Mouse (Mus musculus) megakaryocyte, adult 5-6 weeks (primary cell): Measurements from ENCODE around the gene Cbfa2t3. TPM values are rescaled to one million over a fixed set of nuclear protein-coding genes. Genes with fewer than 3 reads are reported as not detected.
A peak's percentile ranks its signal among the peaks of the same experiment; 100 is the strongest.

Experiments
- ATAC-seq: 2 replicates; pipeline ENCODE4 v1.8.0; 2016; ENCODE audit warnings: mild to moderate bottlenecking, inconsistent platforms; ENCODE audit not compliant: poor library complexity, severe bottlenecking
- total RNA-seq, 2 experiments: library from RNA; stranded (forward) in 1 of 2; stranded (reverse) in 1 of 2; fragments of 153-499, 151-499 nt in 1 of 2; fragments of 221-1000, 200-1000 nt in 1 of 2; gene quantifications; 2 replicates each; pipeline versions ENCODE4 v1.2.3 to v1.2.4; 2015 to 2017

Cbfa2t3 gene
- total RNA-seq, 2 experiments from 2014 or later: 25.1 to 29.5 TPM

GRCm38 (mm10) chr8:122617947-122618546 lies 80.9 kb downstream of the Cbfa2t3 start:
- peak; percentile 90 for ATAC-seq

DNA sequence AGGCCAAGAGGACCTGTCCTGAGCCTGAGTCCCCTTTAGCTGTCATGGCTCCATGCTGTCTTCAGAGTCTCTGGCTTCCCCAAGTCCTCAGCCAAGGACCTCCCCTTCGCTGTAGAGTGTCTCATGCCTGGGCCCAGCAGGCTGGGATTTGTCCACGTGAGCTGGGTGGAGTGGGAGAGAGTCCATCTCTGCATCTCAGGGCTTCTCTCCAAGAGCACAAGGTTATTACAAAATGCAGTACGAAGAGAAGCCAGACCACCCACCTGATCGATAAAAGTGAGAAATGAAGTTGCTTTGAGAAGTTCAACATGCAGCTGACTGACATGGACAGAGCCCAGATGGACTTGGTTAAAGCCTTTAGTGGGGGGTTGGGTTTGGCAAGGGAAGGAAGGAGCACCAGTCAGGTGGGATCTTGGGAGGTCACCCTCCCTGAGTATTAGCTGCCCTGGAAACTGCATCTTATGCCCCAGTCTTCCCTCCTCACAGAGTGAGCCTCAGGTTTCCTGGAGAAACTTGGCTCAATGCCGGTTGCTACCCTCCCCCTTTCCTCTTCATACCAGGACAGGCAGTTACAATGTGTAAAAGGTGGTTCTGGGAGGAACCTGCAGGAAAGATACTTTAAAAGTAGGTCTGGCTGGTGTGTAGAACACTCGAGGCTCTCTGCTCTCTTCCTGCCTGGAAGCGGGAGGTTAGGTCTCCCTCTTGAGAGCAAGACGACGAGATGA lies 82.6 kb downstream of the Cbfa2t3 start:
- ATAC-seq: no peak

- ATAC-seq: peak; percentile 97
Observed at GRCm38 (mm10) chr8:122611295-122612133, 87.4 kb downstream of the Cbfa2t3 start, which contains the start of the genes Galns and Trappc2l. Gene Galns, minus strand, starts transcription at chr8:122611463. Gene Trappc2l, plus strand, starts transcription at chr8:122611640.

- peak; percentile 67 for ATAC-seq
Observed at GRCm38 (mm10) chr8:122610612-122611277, 88.2 kb downstream of the Cbfa2t3 start.

- ATAC-seq: no peak
Observed at GRCm38 (mm10) chr8:122610209-122610608, 88.7 kb downstream of the Cbfa2t3 start.

- no peak for ATAC-seq
Observed at GRCm38 (mm10) chr8:122606810-122607209, 92.1 kb downstream of the Cbfa2t3 start.

DNA sequence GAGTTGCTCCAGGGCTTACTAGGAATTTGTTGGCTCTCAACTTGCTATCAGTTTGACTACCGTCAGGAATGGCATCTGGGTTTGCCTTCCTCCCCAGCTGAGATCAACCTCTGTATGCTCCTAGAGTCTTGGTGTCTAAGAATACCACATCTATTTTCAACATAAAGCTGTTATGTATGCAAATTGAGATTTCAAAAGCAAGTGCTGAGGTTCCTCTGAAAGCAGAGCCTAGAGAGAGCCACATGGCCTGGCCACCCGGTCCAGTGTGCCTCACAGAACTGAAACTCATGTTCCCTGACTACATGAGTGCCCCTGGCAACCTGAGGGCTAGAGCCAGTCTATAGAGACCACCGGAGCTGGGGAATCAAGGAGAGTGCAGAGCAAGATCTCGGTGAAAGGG lies 93.5 kb downstream of the Cbfa2t3 start:
- peak; percentile 51; the same call in 1 of the 2 replicates for ATAC-seq

GRCm38 (mm10) chr8:122604640-122605039 lies 94.3 kb downstream of the Cbfa2t3 start:
- 0 out of 2 replicates have a peak, but pooled peaks have one; percentile 15 for ATAC-seq

DNA sequence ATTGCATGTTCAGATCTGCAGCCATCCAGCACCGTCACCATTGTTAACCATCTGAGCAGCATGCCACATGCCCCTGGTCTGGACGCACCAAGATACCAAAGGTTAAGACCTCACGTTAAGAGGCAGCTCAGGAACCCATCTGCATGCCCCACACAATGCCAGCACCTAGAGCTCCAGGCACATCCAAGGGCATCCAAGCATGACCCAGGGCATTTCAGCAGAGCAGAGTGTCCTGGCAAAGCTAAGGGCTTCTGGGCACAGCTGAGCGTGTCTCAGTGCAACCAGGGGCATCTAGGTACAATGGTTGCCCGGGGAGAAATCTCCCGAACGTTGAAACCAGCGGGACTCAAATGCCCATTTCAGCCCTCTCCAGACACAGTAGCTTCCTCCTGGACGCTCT lies 98.2 kb downstream of the Cbfa2t3 start:
- ATAC-seq: no peak

GRCm38 (mm10) chr8:122596031-122596430 lies 102.9 kb downstream of the Cbfa2t3 start:
- ATAC-seq: peak; percentile 19

GRCm38 (mm10) chr8:122593783-122594507 lies 105.0 kb downstream of the Cbfa2t3 start:
- ATAC-seq: no peak

DNA sequence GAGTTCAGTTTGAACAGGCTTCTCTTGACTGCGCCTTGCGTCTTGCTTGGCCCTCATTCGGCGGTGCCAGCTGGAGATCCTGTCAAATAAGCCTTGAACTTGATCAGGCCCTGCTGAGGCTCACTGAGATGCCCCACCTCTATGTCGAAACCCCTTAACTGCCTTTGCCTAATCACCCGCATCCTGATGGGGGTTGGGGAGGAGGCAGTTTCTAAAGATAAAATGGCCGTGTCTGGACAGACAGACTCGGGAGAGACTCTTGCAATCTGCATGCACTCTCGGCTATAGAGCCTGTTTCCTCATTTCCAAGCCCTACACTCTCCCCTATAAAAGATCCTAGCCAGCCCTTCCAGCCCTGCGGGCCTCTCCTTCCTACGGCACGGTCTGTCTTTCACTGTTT lies 105.7 kb downstream of the Cbfa2t3 start:
- peak; percentile 81 for ATAC-seq

- ATAC-seq: no peak
Observed at GRCm38 (mm10) chr8:122586749-122587148, 112.2 kb downstream of the Cbfa2t3 start.

DNA sequence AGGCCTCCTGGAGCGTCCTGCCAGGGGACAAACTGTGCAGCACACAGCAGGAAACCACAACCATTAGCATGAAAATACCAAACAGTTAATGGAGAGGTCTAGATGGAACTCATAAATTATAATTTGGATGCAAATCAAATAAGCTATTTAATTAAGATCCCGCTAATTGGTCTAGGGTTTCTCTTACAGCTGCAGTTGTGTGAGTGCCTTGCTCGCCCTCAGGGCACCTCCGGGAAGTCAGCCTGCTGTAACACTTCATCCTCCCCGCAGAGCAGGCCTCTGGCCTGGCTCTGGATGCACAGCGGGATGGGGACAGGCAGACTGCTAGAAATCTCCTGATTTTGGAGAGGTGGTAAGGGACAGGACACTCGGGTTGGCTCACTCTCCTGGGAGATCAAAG lies 112.7 kb downstream of the Cbfa2t3 start:
- no peak for ATAC-seq

- peak; percentile 36; the same call in 1 of the 2 replicates for ATAC-seq
Observed at GRCm38 (mm10) chr8:122585411-122585891, 113.5 kb downstream of the Cbfa2t3 start.

GRCm38 (mm10) chr8:122584981-122585380 lies 113.9 kb downstream of the Cbfa2t3 start:
- no peak for ATAC-seq

DNA sequence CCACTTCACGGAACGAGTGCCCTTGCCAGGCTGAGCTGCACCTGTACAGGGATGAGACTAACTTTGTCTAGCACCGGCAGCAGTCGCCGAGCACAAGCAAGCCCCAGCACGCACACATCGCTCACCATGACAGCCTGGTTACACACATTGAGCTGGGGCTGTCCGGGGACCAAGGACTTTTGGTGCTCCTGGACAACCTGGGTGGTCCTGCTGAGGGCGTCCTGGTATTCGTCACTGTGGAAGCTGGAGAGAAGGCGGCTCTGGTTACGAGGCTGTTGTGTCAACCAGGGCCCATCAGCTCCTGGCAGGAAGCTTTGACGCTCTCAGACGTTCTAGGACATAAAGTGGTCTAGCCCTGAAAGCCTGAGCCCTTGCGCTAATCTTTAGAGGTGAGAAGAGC lies 118.0 kb downstream of the Cbfa2t3 start:
- no peak for ATAC-seq

DNA sequence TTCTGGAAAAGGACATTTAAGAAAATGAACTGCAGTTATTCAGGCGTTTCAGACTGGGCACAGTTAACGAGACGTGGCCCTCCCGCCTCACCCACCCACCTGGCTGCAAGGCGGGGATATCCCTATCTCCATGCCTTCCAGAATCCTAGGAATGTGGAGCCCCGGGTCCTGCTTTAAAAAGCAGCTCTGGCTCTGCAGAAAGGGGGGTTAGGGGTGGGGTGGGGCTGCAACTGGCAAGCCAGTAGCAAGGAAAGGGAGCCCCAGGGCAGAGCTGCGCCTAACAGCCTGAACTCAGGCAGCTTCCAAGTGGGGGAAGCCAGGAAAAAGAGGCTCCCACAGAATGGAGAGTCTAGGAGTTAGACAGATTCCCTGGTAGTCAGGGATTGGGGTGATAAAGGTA lies 119.7 kb downstream of the Cbfa2t3 start:
- no peak for ATAC-seq

DNA sequence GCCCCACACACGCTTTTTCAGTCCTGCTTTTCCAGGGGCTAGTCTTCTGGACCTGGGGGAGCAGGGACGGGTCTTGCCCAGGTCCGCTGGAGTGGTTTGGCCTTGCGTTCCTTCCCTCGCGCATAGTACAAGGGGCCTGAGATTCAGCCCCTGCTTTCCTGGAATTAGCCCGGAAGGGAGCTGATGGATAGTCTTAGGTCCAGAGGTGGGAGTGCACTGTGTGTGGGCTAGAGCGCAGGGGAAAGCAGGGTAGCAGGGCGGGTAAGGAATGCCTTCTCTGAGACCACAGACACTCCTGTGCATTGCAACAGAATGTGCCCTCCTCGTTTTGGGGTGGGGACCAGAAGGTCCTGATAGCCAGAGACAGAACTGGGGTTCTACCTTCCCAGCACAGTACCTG lies 121.8 kb downstream of the Cbfa2t3 start:
- no peak for ATAC-seq

DNA sequence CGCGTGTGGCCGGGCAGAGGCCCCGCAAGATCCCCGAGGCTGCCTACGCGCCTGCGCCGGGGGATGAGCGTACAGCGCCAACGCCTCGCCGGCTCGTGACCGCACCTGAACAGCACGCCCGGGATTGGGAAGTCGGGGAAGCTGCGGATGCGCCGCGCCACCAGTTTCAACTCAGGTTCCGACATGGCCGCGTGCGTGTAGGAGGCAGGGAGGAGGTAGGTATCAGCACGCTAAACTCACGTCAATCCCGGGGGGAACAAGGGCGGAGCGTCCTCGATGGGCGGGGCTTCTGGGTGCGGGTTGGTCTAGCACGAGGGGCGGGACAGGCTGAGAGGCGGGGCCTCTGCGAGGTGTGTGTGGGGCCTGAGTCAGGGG lies 122.3 kb downstream of the Cbfa2t3 start, which contains the start of gene Aprt:
Gene Aprt (minus strand): TSS at position 262 of the 375 bp plus-strand sequence.
- ATAC-seq: peak; percentile 90
